Mouse (Mus musculus): ENCODE results near the gene Sgce. TPM values are rescaled to one million over a fixed set of nuclear protein-coding genes. Genes with fewer than 3 reads are reported as not detected.

The Sgce gene
- polyA plus RNA-seq, 1 experiment from 2014 or later, result 77.7 TPM

- Histone ChIP-seq H3K9ac (no peak overlapping the region), H3K4me2 (replicated peaks) (no peak overlapping the region), H3K27me3 (no peaks in the 10 kb centered on the region), H3K36me3 (peaks cover 9% of the 10 kb centered on the region), H3K27ac (no peak overlapping the region), H3K4me1 (peaks cover 13% of the 10 kb centered on the region), H3K4me3 (no peak overlapping the region), H3K9me3 (no peaks in the 10 kb centered on the region)
- 30% methylated on average over 3 of the region's 3 CpGs for WGBS
- no peak for ATAC-seq (ENCODE audit: low FRiP score, low read depth)
These were observed 115.5 kb downstream of the Sgce start for GRCm38 (mm10) chr6:4631464-4631863.

Other genes with a start within 250 kb of the Sgce start
- gene Col1a2, start 242.4 kb downstream of the Sgce start, polyA plus RNA-seq (2015; fragmentation: Nextera tagmentation; extraction: Ambion mirVana), result 809 and 883 TPM in 2 replicates
- gene Casd1, start 146.4 kb downstream of the Sgce start, polyA plus RNA-seq (2015; fragmentation: Nextera tagmentation; extraction: Ambion mirVana), result 38.6 and 40.3 TPM in 2 replicates
- 11.4 and 11.8 TPM in 2 replicates for gene Peg10, start 99 bp upstream of the Sgce start, polyA plus RNA-seq (2015; fragmentation: Nextera tagmentation; extraction: Ambion mirVana)
- gene Ppp1r9a, start 155.7 kb upstream of the Sgce start, polyA plus RNA-seq (2015; fragmentation: Nextera tagmentation; extraction: Ambion mirVana), result 23.4 and 23.6 TPM in 2 replicates

Data from limb, embryonic 13.5 days (tissue).